Mouse (Mus musculus) right cerebral cortex, adult 2 months (tissue): ENCODE results near the gene Tmem259.

Source experiments
- DNase-seq, 2 experiments: peaks; one replicate each; pipeline ENCODE4 v3.0.0; 2021 to 2022; ENCODE audit warnings: low spot score in 2 of 2

Tmem259 gene

GRCm38 (mm10) chr10:79984195-79984816 lies at the start of gene Tmem259:
Tmem259 (minus strand) TSS chr10:79984330.
- peak; percentile 78 to 87 for DNase-seq

GRCm38 (mm10) chr10:80032799-80033480 lies 48.8 kb upstream of the Tmem259 start:
- no peak for DNase-seq

- DNase-seq: no peak
Measured at GRCm38 (mm10) chr10:80030736-80031135, 46.6 kb upstream of the Tmem259 start.

GRCm38 (mm10) chr10:80030191-80030590 lies 46.1 kb upstream of the Tmem259 start:
- no peak for DNase-seq

GRCm38 (mm10) chr10:80028521-80028846 lies 44.4 kb upstream of the Tmem259 start:
- DNase-seq: no peak

GRCm38 (mm10) chr10:80027681-80028520 lies 43.8 kb upstream of the Tmem259 start:
- DNase-seq: no peak

GRCm38 (mm10) chr10:80025889-80026288 lies 41.8 kb upstream of the Tmem259 start:
- no peak for DNase-seq

- DNase-seq: no peak
Measured at GRCm38 (mm10) chr10:80025463-80025862, 41.3 kb upstream of the Tmem259 start.

- DNase-seq: no peak
Measured at GRCm38 (mm10) chr10:80025044-80025347, 40.9 kb upstream of the Tmem259 start.

GRCm38 (mm10) chr10:80024229-80025043 lies 40.3 kb upstream of the Tmem259 start:
- DNase-seq: no peak

- DNase-seq: no peak
Measured at GRCm38 (mm10) chr10:80023758-80024157, 39.6 kb upstream of the Tmem259 start.

GRCm38 (mm10) chr10:80022806-80023205 lies 38.7 kb upstream of the Tmem259 start:
- DNase-seq: no peak

GRCm38 (mm10) chr10:80022164-80022563 lies 38.0 kb upstream of the Tmem259 start:
- DNase-seq: no peak

GRCm38 (mm10) chr10:80021320-80021641 lies 37.2 kb upstream of the Tmem259 start:
- no peak for DNase-seq

- DNase-seq: no peak
Measured at GRCm38 (mm10) chr10:80020603-80021319, 36.6 kb upstream of the Tmem259 start.

GRCm38 (mm10) chr10:80020191-80020590 lies 36.1 kb upstream of the Tmem259 start:
- no peak for DNase-seq

- no peak for DNase-seq
Measured at GRCm38 (mm10) chr10:80019471-80020131, 35.5 kb upstream of the Tmem259 start.

- no peak for DNase-seq
Measured at GRCm38 (mm10) chr10:80018739-80019297, 34.7 kb upstream of the Tmem259 start.

- DNase-seq: no peak
Measured at GRCm38 (mm10) chr10:80017771-80018170, 33.6 kb upstream of the Tmem259 start.

- DNase-seq: no peak
Measured at GRCm38 (mm10) chr10:80017361-80017760, 33.2 kb upstream of the Tmem259 start.

GRCm38 (mm10) chr10:80016931-80017330 lies 32.8 kb upstream of the Tmem259 start:
- DNase-seq: no peak
